Mouse (Mus musculus) embryonic facial prominence, embryonic 11.5 days (tissue): ENCODE results near the gene Papln. TPM values are rescaled to one million over a fixed set of nuclear protein-coding genes. Genes with fewer than 3 reads are reported as not detected.
A peak's percentile ranks its signal among the peaks of the same experiment; 100 is the strongest.

Experiments used
- ATAC-seq: fragments of 200-750 bp; cut with Nextera tagmentation; replicated peaks from 2 replicates; pipeline ENCODE4 v1.8.0; 2017; ENCODE audit warnings: low read depth; ENCODE audit not compliant: insufficient number of reproducible peaks, low FRiP score, low TSS enrichment
- DNase-seq: peaks from one replicate; pipeline ENCODE4 v3.0.0-alpha.2; 2015; ENCODE audit warnings: low spot score
- H3K27ac ChIP-seq: fragments of 300-500 bp; sonication (generic); replicated peaks from 2 replicates; pipeline ENCODE4 v1.5.1; 2014; ENCODE audit warnings: mild to moderate bottlenecking, low read depth, low read length, control low read depth
- H3K27me3 ChIP-seq: fragments of 300-500 bp; sonication (generic); 2 replicates; pipeline ENCODE4 v1.6.1; 2014; ENCODE audit warnings: mild to moderate bottlenecking, low read length, moderate library complexity, mixed read lengths; ENCODE audit not compliant: control insufficient read depth, insufficient read depth
- H3K36me3 ChIP-seq: fragments of 300-500 bp; sonication (generic); replicated peaks from 2 replicates; pipeline ENCODE4 v1.6.1; 2014; ENCODE audit warnings: low read depth, mild to moderate bottlenecking, low read length, moderate library complexity, mixed read lengths; ENCODE audit not compliant: control insufficient read depth, insufficient read depth
- H3K4me1 ChIP-seq: fragments of 300-500 bp; sonication (generic); 2 replicates; pipeline ENCODE4 v1.6.1; 2014; ENCODE audit warnings: low read length, mixed read lengths; ENCODE audit not compliant: control insufficient read depth, insufficient read depth
- H3K4me2 ChIP-seq: fragments of 300-500 bp; sonication (generic); 2 replicates; pipeline ENCODE4 v1.6.1; 2014; ENCODE audit warnings: low read depth, mild to moderate bottlenecking, control low read depth, low read length, moderate library complexity
- H3K4me3 ChIP-seq: fragments of 300-500 bp; sonication (generic); 2 replicates; pipeline ENCODE4 v1.5.1; 2014; ENCODE audit warnings: low read depth, low read length, control low read depth
- H3K9ac ChIP-seq: fragments of 300-500 bp; sonication (generic); replicated peaks from 2 replicates; pipeline ENCODE4 v1.6.1; 2014; ENCODE audit warnings: mild to moderate bottlenecking, control low read depth, low read length
- H3K9me3 ChIP-seq: fragments of 300-500 bp; sonication (generic); replicated peaks from 2 replicates; pipeline ENCODE4 v1.6.1; 2016; ENCODE audit warnings: mild to moderate bottlenecking, low read length, inconsistent platforms, mixed read lengths; ENCODE audit not compliant: control insufficient read depth
- WGBS: fragments of 180-500 bp; shearing (Covaris S2); extraction: QIAGEN DNeasy Blood & Tissue Kit; methylation state at CpG from one replicate; pipeline ENCODE4 v1.1.7; 2014; 5-methylcytosine and 5-hydroxymethylcytosine counted together
- polyA plus RNA-seq: library from polyadenylated mRNA; unstranded; fragments of >200 nt; fragmentation: Nextera tagmentation; extraction: Ambion mirVana; gene quantifications from 2 replicates; pipeline ENCODE4 v1.2.1, GENCODE M21; 2014

Papln gene
- polyA plus RNA-seq, 1 experiment from 2014 or later, result not detected

GRCm38 (mm10) chr12:83785305-83785704, 21.9 kb downstream of the Papln start:
- H3K9me3 ChIP-seq, result no peaks in the 10 kb centered on the region
- no peaks in the 10 kb centered on the region for H3K27me3 ChIP-seq
- DNase-seq, result no peak
- H3K9ac ChIP-seq, result no peak overlapping the region
- no peak overlapping the region for H3K27ac ChIP-seq
- H3K4me3 ChIP-seq, result no peak overlapping the region
- H3K36me3 ChIP-seq, result no peaks in the 10 kb centered on the region
- ATAC-seq, result no peak
- no peaks in the 10 kb centered on the region for H3K4me1 ChIP-seq
- H3K4me2 ChIP-seq, result no peak overlapping the region
- 83% methylated on average over 4 of the region's 4 CpGs for WGBS

DNA sequence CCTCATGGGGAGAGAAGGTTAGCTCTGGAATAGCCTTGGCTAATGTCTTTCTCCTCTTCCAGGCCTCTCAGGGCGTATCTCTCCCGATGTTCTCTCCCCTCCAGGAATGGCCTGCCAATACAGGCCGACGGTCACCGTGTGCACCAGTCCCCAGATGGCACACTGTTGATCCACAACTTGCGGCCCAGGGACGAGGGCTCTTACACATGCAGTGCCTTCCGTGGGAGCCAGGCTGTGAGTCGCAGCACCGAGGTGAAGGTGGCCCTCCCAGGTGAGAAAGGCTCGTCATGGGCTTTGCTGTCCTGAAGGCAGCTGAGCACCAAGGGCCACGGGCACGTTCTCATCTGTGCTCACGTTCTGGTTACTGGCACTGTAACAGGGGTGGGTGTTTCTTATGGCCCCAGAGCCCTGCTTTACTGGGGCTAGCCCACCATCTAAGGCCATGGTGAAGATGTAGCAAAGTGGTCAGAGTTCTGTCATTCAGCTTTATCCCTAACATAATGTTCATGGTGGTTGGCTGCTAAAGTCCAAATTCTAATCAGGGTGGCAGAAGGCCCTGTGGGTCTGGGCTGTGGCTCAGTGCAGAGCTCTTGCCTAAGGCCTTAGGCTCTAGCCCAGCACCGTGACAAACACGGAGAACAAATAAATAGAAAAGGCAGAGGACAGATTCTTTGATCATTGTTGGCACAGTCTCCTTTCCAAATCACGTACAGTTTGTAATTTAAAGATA, 25.8 kb downstream of the Papln start:
- no peaks in the 10 kb centered on the region for H3K9me3 ChIP-seq
- H3K27ac ChIP-seq, result no peak overlapping the region
- WGBS, result 86% methylated on average over 17 of the region's 17 CpGs

GRCm38 (mm10) chr12:83789781-83790140, 26.3 kb downstream of the Papln start:
- 38% methylated on average over 4 of the region's 4 CpGs for WGBS

More for the DNA sequence above, 25.8 kb downstream of the Papln start:
- H3K9ac ChIP-seq, result no peak overlapping the region
- H3K4me1 ChIP-seq, result no peaks in the 10 kb centered on the region
- ATAC-seq (no peak), DNase-seq (no peak)
- H3K4me2 ChIP-seq, result no peak overlapping the region
- H3K36me3 ChIP-seq, result no peaks in the 10 kb centered on the region; the same call in 1 of the 2 replicates
- H3K4me3 ChIP-seq, result no peak overlapping the region
- no peaks in the 10 kb centered on the region for H3K27me3 ChIP-seq

GRCm38 (mm10) chr12:83790749-83791148, 27.3 kb downstream of the Papln start:
- H3K27ac ChIP-seq, result no peak overlapping the region
- DNase-seq, result no peak
- no peak overlapping the region for H3K4me2 ChIP-seq
- H3K4me1 ChIP-seq, result no peaks in the 10 kb centered on the region
- no peaks in the 10 kb centered on the region for H3K27me3 ChIP-seq
- no peak overlapping the region for H3K9ac ChIP-seq
- no peak for ATAC-seq
- no peaks in the 10 kb centered on the region for H3K9me3 ChIP-seq
- H3K36me3 ChIP-seq, result no peaks in the 10 kb centered on the region; the same call in 1 of the 2 replicates
- 77% methylated on average over 4 of the region's 4 CpGs for WGBS
- H3K4me3 ChIP-seq, result no peak overlapping the region

More at GRCm38 (mm10) chr12:83789781-83790140, 26.3 kb downstream of the Papln start:
- ATAC-seq (no peak), DNase-seq (peak; percentile 51)
- no peaks in the 10 kb centered on the region for H3K4me1 ChIP-seq
- H3K27me3 ChIP-seq, result no peaks in the 10 kb centered on the region
- no peak overlapping the region for H3K9ac ChIP-seq
- H3K4me2 ChIP-seq, result no peak overlapping the region
- no peaks in the 10 kb centered on the region; the same call in 1 of the 2 replicates for H3K36me3 ChIP-seq
- no peak overlapping the region for H3K4me3 ChIP-seq
- H3K27ac ChIP-seq, result 0 out of 2 replicates have a peak overlapping the region, but pooled peaks have one; percentile 28
- H3K9me3 ChIP-seq, result no peaks in the 10 kb centered on the region

DNA sequence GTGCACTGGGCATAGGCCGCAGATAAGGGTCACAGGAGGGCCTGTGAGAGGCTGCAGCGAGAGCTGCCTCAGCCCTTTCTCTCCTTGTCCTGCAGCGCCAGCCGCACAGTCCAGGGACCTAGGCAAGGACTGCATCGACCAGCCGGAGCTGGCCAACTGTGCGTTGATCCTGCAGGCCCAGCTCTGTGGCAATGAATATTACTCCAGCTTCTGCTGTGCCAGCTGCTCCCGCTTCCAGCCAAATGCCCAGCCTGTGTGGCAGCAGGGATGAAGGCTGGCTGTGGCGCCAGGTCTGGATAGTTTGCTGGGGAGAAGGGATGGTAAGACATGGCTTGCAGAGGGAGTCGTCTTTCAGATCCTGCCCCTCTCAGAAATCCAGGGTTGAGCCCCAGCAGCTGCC, 28.3 kb downstream of the Papln start:
- no peak overlapping the region for H3K27ac ChIP-seq
- H3K36me3 ChIP-seq, result no peaks in the 10 kb centered on the region; the same call in none of the 2 replicates
- no peaks in the 10 kb centered on the region for H3K4me1 ChIP-seq
- DNase-seq (no peak), ATAC-seq (no peak)
- WGBS, result 91% methylated on average over 10 of the region's 10 CpGs
- H3K4me2 ChIP-seq, result no peak overlapping the region
- H3K4me3 ChIP-seq, result no peak overlapping the region
- no peaks in the 10 kb centered on the region for H3K9me3 ChIP-seq
- no peak overlapping the region for H3K9ac ChIP-seq
- H3K27me3 ChIP-seq, result no peaks in the 10 kb centered on the region

DNA sequence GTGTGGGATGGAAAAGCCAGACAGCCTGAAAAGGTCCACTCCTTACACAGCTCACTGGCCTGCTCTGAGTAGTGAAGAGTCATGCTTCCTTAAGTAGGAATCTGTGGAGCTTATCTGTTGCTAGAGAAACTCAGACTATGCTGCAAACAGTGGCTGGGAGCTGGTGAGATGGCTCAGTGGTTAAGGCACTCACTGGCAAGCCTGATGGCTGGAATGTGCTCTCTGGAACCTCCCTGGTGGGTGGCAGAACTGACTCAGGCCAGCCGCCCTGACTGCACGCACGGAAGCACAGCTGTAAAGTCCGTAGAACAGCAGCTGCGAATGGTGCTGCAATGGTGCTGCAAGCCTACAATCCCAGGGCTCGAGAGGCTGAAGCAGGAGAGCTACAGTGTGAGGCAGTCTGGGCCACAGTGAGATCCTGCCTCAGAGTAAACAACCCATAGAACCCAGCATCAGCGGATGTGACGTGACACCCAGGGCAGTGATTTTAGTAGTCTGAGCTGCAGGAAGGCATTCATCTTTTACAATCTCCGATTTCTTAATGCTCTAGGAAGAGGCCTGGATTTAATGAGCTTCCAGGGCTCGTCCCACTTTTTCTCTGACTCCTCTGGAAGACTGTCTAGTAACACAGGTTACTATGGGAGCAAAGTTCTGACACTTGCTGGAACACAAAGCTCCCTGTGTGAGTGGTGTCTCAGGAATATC, 29.4 kb downstream of the Papln start:
- Histone ChIP-seq H3K9me3 (no peaks in the 10 kb centered on the region), H3K27me3 (no peaks in the 10 kb centered on the region), H3K4me2 (no peak overlapping the region), H3K36me3 (no peaks in the 10 kb centered on the region; the same call in none of the 2 replicates), H3K27ac (no peak overlapping the region), H3K9ac (no peak overlapping the region), H3K4me3 (no peak overlapping the region), H3K4me1 (no peaks in the 10 kb centered on the region)
- ATAC-seq (no peak), DNase-seq (no peak)
- WGBS, result 81% methylated on average over 10 of the region's 10 CpGs

DNA sequence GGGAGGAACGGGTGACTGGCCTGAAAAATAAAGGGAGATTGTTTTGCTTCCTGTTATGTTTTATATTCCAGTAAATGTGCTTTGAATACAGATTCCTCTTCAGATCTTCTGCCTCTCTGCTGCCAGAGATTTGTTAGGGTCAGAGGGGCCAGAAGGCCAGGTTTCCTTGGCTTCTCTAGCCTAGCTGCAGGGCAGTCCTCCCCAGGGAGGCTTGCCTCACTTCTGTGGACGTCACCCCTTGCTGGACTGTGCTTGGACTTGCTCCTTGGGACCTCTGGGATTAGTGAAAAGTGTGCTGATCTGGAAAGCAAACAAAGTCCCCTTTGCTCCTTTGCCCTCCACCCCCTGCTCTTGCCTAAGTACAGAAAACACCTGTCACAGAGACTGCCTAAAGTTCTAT, 31.6 kb downstream of the Papln start:
- no peaks in the 10 kb centered on the region for H3K9me3 ChIP-seq
- DNase-seq, result no peak
- WGBS, result 49% methylated on average over 2 of the region's 2 CpGs
- H3K4me1 ChIP-seq, result no peaks in the 10 kb centered on the region
- ATAC-seq, result no peak
- H3K9ac ChIP-seq, result no peak overlapping the region
- H3K27ac ChIP-seq, result no peak overlapping the region
- H3K27me3 ChIP-seq, result no peaks in the 10 kb centered on the region
- H3K4me2 ChIP-seq, result no peak overlapping the region
- H3K4me3 ChIP-seq, result no peak overlapping the region
- no peaks in the 10 kb centered on the region; the same call in none of the 2 replicates for H3K36me3 ChIP-seq

GRCm38 (mm10) chr12:83795586-83795985, 32.2 kb downstream of the Papln start:
- no peak overlapping the region for H3K4me3 ChIP-seq
- H3K9ac ChIP-seq, result no peak overlapping the region
- DNase-seq (no peak), ATAC-seq (0 out of 2 replicates have a peak, but pooled peaks have one; percentile 18)
- 92% methylated on average over 7 of the region's 7 CpGs for WGBS
- H3K36me3 ChIP-seq, result no peaks in the 10 kb centered on the region; the same call in none of the 2 replicates
- no peaks in the 10 kb centered on the region for H3K27me3 ChIP-seq
- H3K4me2 ChIP-seq, result no peak overlapping the region
- no peaks in the 10 kb centered on the region for H3K9me3 ChIP-seq
- H3K27ac ChIP-seq, result no peak overlapping the region
- H3K4me1 ChIP-seq, result no peaks in the 10 kb centered on the region
